22 mouse cellular contexts compared by ENCODE assay signal in genomic region chr3:52184241-52184640, GRCm38 (mm10).
DNase-seq lines count a peak whose midpoint lies in the region; ATAC-seq and TF ChIP-seq lines count a peak whose summit lies in the region.
"Had no signal": no experiment of that assay in that cellular context is flagged by ENCODE, and none has a peak within 500 bp of the region (broad histone marks: within the 10 kb centered on the region; RNA-seq: fewer than 3 reads in every experiment).

No protein-coding gene starts in this region.

- H3K9me3 ChIP-seq in midbrain, embryonic 10.5 days (replicated peaks): no peaks in the 10 kb centered on the region
- H3K9me3 ChIP-seq in midbrain, embryonic 16.5 days (replicated peaks; ENCODE audit: control insufficient read depth, low read length, poor library complexity, severe bottlenecking): no peaks in the 10 kb centered on the region
- H3K9me3 ChIP-seq in embryonic facial prominence, embryonic 15.5 days (replicated peaks): no peaks in the 10 kb centered on the region
- H3K9me3 ChIP-seq: heart, embryonic 13.5 days; hindbrain, embryonic 15.5 days; intestine, embryonic 15.5 days; limb, embryonic 13.5 days; liver, embryonic 13.5 days; megakaryocyte, embryonic 14.5 days had no signal

- 84% methylated on average over 12 of the region's 12 CpGs for WGBS in midbrain, embryonic 10.5 days
- 60% methylated on average over 12 of the region's 12 CpGs for WGBS in midbrain, embryonic 16.5 days
- WGBS in embryonic facial prominence, embryonic 15.5 days: 59% methylated on average over 12 of the region's 12 CpGs
- 96% methylated on average over 12 of the region's 12 CpGs for WGBS in thymus, adult 2 months

- ATAC-seq in frontal cortex, adult (ENCODE audit: low TSS enrichment): 0 out of 2 replicates have a peak, but pooled peaks have one; percentile 29
- no peak for ATAC-seq in midbrain, embryonic 16.5 days
- ATAC-seq in embryonic facial prominence, embryonic 15.5 days (ENCODE audit: insufficient number of reproducible peaks, low FRiP score, low TSS enrichment, low read depth): no peak
- ATAC-seq: CD4-positive, CD25-positive, alpha-beta regulatory T cell, adult 4 months; forebrain, embryonic 14.5 days; intestine, embryonic 15.5 days had no signal

- no peak overlapping the region for H3K4me3 ChIP-seq in midbrain, embryonic 10.5 days
- H3K4me3 ChIP-seq in midbrain, embryonic 16.5 days (ENCODE audit: low read depth, low read length): no peak overlapping the region
- no peak overlapping the region for H3K4me3 ChIP-seq in embryonic facial prominence, embryonic 15.5 days (replicated peaks)
- H3K4me3 ChIP-seq in thymus, adult 2 months (ENCODE audit: control insufficient read depth, insufficient read depth, low read length): no peak overlapping the region
- H3K4me3 ChIP-seq: heart, embryonic 13.5 days; hindbrain, embryonic 15.5 days; intestine, embryonic 15.5 days; limb, embryonic 13.5 days; liver, embryonic 13.5 days; megakaryocyte, embryonic 14.5 days had no signal

- no peak for TF ChIP-seq CTCF in thymus, adult 2 months (IDR thresholded peaks at IDR 0.05; ENCODE audit: borderline replicate concordance, control insufficient read depth, extremely low read depth, insufficient read depth, low read length, poor library complexity)

- H3K9ac ChIP-seq in midbrain, embryonic 16.5 days (ENCODE audit: low read depth, low read length): no peak overlapping the region
- no peak overlapping the region for H3K9ac ChIP-seq in embryonic facial prominence, embryonic 15.5 days
- H3K9ac ChIP-seq: heart, embryonic 13.5 days; hindbrain, embryonic 15.5 days; intestine, embryonic 15.5 days; limb, embryonic 13.5 days; liver, embryonic 13.5 days; lung, embryonic 14.5 days had no signal

- no peak for DNase-seq in frontal cortex, postnatal 36 days (ENCODE audit: low spot score in 2 of 2)
- no peak for DNase-seq in midbrain, embryonic 10.5 days (ENCODE audit: low spot score)
- DNase-seq in brain, adult 2 months (ENCODE audit: low read depth, low spot score): peak; percentile 66
- no peak for DNase-seq in thymus, adult 2 months
- DNase-seq: adrenal gland, postnatal 14 days; cerebellum, adult 9-10 months; gastrocnemius, postnatal 10 days; heart, postnatal 14 days; kidney, adult 8-10 months; kidney, postnatal 10 days; liver, embryonic 13.5 days; lung, embryonic 14.5 days had no signal

- no peaks in the 10 kb centered on the region for H3K36me3 ChIP-seq in midbrain, embryonic 10.5 days
- H3K36me3 ChIP-seq in midbrain, embryonic 16.5 days (ENCODE audit: control insufficient read depth, insufficient read depth, low read length): no peaks in the 10 kb centered on the region
- no peaks in the 10 kb centered on the region for H3K36me3 ChIP-seq in embryonic facial prominence, embryonic 15.5 days
- no peaks in the 10 kb centered on the region for H3K36me3 ChIP-seq in thymus, adult 2 months (ENCODE audit: control insufficient read depth, insufficient read depth, low read length)
- H3K36me3 ChIP-seq: heart, embryonic 13.5 days; hindbrain, embryonic 15.5 days; intestine, embryonic 15.5 days; limb, embryonic 13.5 days; liver, embryonic 13.5 days had no signal

- H3K27me3 ChIP-seq in midbrain, embryonic 10.5 days (ENCODE audit: low read depth, poor library complexity, severe bottlenecking): no peaks in the 10 kb centered on the region
- no peaks in the 10 kb centered on the region for H3K27me3 ChIP-seq in midbrain, embryonic 16.5 days (ENCODE audit: control insufficient read depth, insufficient read depth, low read depth, low read length)
- no peaks in the 10 kb centered on the region for H3K27me3 ChIP-seq in embryonic facial prominence, embryonic 15.5 days
- no peaks in the 10 kb centered on the region for H3K27me3 ChIP-seq in thymus, adult 2 months (ENCODE audit: control insufficient read depth, insufficient read depth, low read length)
- H3K27me3 ChIP-seq: heart, embryonic 13.5 days; hindbrain, embryonic 15.5 days; intestine, embryonic 15.5 days; limb, embryonic 13.5 days; liver, embryonic 13.5 days had no signal

- TF ChIP-seq POLR2A in thymus, adult 2 months (IDR thresholded peaks at IDR 0.05; ENCODE audit: control insufficient read depth, extremely low read depth, insufficient read depth, low read length, poor library complexity): no peak

- H3K4me1 ChIP-seq in midbrain, embryonic 10.5 days: peaks cover 72% of the 10 kb centered on the region
- peaks cover 18% of the 10 kb centered on the region for H3K4me1 ChIP-seq in midbrain, embryonic 16.5 days (ENCODE audit: control insufficient read depth, insufficient read depth, low read length)
- peaks cover 30% of the 10 kb centered on the region for H3K4me1 ChIP-seq in embryonic facial prominence, embryonic 15.5 days
- peaks cover 18% of the 10 kb centered on the region for H3K4me1 ChIP-seq in thymus, adult 2 months (replicated peaks; ENCODE audit: control insufficient read depth, insufficient read depth, low read length)

- H3K4me2 ChIP-seq in midbrain, embryonic 16.5 days (ENCODE audit: low read length): no peak overlapping the region
- no peak overlapping the region for H3K4me2 ChIP-seq in embryonic facial prominence, embryonic 15.5 days (replicated peaks)
- H3K4me2 ChIP-seq: heart, embryonic 13.5 days; hindbrain, embryonic 15.5 days; intestine, embryonic 15.5 days; limb, embryonic 13.5 days; liver, embryonic 13.5 days; lung, embryonic 14.5 days had no signal

- H3K27ac ChIP-seq in midbrain, embryonic 10.5 days (replicated peaks): peak overlapping the region; percentile 29; the same call in 1 of the 2 replicates
- no peak overlapping the region for H3K27ac ChIP-seq in midbrain, embryonic 16.5 days (ENCODE audit: low read length)
- H3K27ac ChIP-seq in embryonic facial prominence, embryonic 15.5 days (replicated peaks): 0 out of 2 replicates have a peak overlapping the region, but pooled peaks have one; percentile 7
- H3K27ac ChIP-seq in thymus, adult 2 months (ENCODE audit: control insufficient read depth, insufficient read depth, low read length): no peak overlapping the region
- H3K27ac ChIP-seq: heart, embryonic 13.5 days; hindbrain, embryonic 15.5 days; intestine, embryonic 15.5 days; limb, embryonic 13.5 days; liver, embryonic 13.5 days had no signal

Comparison
In these comparisons a context has a peak if more than half of its experiments do, and no peak if none do; other contexts are left out.
1. H3K27ac ChIP-seq: peak in midbrain, embryonic 10.5 days (single experiment) and embryonic facial prominence, embryonic 15.5 days (single experiment); none in midbrain, embryonic 16.5 days (single experiment) and thymus, adult 2 months (single experiment).